Mouse (Mus musculus): ENCODE data around the gene Pitpnm2.

Pitpnm2 gene

GRCm38 (mm10) chr5:124138066-124138465 is 111.5 kb downstream of the Pitpnm2 start:
- no peak for DNase-seq (ENCODE audit: low spot score in 2 of 2)

DNA sequence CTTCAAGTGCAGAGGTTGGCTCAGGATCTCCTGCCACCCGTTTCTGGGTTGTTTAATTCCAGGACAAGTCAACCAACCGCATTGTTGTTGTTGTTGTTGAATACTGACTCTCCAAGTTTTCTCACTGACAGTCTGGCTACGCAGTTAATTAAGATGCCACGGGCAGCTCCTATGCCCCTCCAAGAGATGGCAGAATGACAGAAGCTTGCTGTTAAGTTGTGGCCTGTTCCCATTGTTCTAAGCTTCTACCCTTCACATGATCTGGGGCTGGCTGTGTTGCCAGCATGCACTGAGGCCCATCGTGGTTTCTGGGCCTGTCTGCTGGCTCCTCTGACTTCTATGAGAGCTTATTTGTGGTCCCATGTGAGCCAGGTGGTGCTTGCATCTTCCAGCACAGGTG is 115.3 kb downstream of the Pitpnm2 start:
- no peak for DNase-seq (ENCODE audit: low spot score in 2 of 2)

DNA sequence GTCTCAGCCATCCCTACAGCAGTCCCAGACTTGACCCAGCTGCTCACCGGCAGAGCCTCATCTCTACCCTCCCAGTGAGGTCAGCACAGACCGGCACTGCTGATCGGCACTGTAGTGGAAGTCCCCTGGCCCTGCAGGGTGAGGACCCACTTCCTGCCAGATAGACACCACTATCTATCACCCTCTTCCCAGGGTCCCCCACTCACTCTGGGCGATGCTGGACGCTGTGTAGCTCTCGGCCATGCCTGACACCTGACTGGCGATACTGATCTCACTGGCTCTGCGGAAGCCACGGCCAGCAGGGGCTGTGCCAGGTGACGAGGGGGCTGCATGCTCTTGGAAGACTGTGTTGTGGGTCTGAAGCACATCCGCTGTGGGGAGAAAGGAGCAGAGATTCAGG is 124.5 kb downstream of the Pitpnm2 start:
- no peak for DNase-seq (ENCODE audit: low spot score in 2 of 2)

GRCm38 (mm10) chr5:124122357-124122756 is 127.2 kb downstream of the Pitpnm2 start:
- DNase-seq (ENCODE audit: low spot score in 2 of 2): no peak

GRCm38 (mm10) chr5:124119204-124119603 is 130.4 kb downstream of the Pitpnm2 start:
- no peak for DNase-seq (ENCODE audit: low spot score in 2 of 2)

- peak; percentile 61 to 69 for DNase-seq (ENCODE audit: low spot score in 2 of 2)
These were observed 133.3 kb downstream of the Pitpnm2 start, which contains the start of gene Arl6ip4 for GRCm38 (mm10) chr5:124115990-124116845. Arl6ip4 (plus strand) TSS chr5:124116089.

DNA sequence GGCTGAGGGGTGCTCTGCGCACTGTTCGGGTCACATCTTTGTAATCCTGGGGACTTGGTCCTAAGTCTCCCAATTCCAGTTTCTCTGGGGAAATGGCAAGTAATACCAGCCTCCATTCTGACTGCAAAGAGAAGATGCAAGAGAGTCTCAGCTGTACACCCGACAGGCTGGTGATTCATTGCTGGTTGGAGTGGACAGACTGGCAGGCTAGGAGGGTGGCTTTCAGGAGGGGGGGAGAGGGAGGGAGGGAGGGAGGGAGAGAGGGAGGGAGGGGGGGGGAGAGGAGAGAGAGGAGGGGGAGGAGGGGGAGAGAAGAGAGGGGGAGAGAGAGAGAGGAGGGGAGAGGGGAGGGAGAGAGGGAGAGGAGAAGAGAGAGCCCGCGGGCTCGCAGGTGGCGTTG is 134.0 kb downstream of the Pitpnm2 start:
- no peak for DNase-seq (ENCODE audit: low spot score in 2 of 2)

DNA sequence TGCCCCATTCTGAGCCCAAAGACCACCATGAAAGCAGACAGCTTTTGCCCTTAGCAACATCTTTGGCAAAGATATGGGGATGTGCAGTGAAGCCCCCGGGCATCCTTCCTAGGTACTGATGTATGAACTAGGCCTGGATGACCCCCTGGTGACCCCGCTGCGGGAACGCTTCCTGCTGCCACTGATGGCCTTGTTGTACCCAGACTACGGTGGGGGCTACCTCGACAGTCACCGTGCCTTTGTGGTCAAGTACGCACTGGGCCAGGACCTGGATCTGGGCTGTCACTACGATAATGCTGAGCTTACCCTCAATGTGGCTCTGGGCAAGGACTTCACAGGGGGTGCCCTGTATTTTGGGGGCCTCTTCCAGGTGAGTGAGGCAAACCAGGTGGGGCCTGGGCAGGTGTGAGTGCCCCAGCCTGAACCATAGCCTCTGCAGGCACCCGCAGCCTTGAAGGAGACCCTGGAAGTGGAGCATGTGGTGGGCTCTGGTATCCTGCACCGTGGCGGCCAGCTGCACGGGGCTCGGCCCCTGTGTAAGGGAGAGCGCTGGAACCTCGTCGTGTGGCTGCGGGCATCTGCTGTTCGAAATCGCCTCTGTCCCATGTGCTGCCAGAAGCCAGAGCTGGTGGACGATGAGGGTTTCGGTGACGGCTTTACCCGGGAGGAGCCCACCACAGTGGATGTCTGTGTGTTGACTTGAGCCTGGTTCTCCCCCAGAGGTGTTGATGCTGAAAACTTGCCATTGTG is 135.1 kb downstream of the Pitpnm2 start:
- no peak for DNase-seq (ENCODE audit: low spot score in 2 of 2)

- peak; percentile 58 to 59 for DNase-seq (ENCODE audit: low spot score in 2 of 2)
These were observed 136.5 kb downstream of the Pitpnm2 start for GRCm38 (mm10) chr5:124113030-124113429.

DNA sequence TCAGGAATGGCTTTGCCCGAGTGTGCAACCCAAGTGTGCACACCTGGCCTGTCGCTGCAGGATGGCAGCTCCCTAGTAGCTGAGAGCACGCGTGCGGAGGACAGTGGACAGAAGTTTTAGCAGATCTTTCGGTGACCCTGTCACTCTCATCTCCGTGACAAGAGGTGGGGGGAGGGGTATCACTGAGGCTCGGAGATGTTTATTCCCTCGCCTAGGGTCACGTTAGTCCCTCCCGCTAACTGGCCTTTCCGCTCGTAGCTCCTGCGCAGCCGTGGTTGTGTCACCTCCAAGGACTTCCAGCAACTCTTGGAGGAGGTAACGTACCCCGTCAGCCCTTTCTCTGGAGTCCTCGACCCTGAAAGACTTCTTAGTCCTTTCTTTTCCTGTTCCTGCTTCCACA is 137.0 kb downstream of the Pitpnm2 start:
- DNase-seq (ENCODE audit: low spot score in 2 of 2): peak in 1 of 2 experiments; percentile 19

DNA sequence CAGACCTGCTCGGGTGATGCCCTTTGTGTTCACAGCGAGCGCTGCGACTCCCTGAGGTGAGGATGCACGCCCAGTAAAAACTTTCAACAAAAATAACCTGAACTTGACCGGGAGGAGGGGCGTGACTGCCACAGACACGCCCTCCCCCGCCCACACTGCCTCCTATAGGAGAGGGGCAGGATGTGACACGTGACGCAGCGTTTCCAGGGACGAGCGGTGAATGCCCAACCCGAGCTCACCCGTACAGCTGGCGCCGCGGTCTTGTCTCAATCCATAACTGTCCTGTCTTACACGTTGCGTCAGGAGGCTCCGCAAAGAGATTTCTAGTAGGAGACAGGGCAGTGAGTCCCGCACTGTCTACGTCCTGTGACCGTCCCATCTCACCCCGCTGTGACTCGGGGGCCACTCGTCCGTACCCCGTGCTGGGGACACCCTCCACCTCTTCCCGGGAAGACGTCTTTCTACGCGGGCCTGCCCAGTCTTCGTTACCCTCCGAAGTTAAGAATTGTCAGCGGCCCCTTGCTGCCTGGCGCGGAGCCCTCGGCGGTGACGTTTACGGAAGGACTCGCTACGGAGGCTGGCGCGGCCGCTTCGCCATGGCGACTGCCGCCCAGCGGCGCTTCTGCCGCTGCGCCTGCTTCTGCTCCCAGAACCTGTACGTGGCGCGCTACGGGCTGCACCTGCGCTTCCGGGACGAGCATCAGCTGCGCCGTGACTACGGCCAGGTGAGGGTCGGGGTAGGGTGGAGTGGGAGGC is 137.6 kb downstream of the Pitpnm2 start, which contains the start of gene Ogfod2:
TSS of gene Ogfod2 (plus strand) at position 556 of the 756 bp plus-strand sequence.
- DNase-seq (ENCODE audit: low spot score in 2 of 2): peak; percentile 95 to 96

- DNase-seq (ENCODE audit: low spot score in 2 of 2): peak in 1 of 2 experiments; percentile 44
These were observed 138.4 kb downstream of the Pitpnm2 start for GRCm38 (mm10) chr5:124111077-124111741.

DNA sequence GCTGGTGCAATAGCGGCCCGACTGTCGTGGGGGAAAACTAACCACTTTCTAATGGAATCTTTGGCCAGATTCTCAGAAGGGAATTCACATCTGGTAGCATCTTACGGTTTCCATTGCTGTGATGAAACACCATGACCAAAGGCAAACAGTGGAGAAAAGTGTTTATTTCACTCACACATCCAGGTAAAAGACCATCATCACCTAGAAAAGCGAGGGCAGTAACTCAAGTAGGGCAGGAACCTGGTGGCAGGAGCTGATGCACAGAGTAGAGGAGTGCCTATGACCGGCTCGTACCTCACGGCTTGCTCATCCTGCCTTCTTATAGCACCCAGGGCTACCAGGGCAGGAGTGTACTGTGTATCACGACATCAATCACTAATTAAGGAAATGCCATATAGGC is 146.0 kb downstream of the Pitpnm2 start:
- no peak for DNase-seq (ENCODE audit: low spot score in 2 of 2)

GRCm38 (mm10) chr5:124103020-124103419 is 146.5 kb downstream of the Pitpnm2 start:
- no peak for DNase-seq (ENCODE audit: low spot score in 2 of 2)

GRCm38 (mm10) chr5:124102326-124102725 is 147.2 kb downstream of the Pitpnm2 start:
- DNase-seq (ENCODE audit: low spot score in 2 of 2): no peak

DNA sequence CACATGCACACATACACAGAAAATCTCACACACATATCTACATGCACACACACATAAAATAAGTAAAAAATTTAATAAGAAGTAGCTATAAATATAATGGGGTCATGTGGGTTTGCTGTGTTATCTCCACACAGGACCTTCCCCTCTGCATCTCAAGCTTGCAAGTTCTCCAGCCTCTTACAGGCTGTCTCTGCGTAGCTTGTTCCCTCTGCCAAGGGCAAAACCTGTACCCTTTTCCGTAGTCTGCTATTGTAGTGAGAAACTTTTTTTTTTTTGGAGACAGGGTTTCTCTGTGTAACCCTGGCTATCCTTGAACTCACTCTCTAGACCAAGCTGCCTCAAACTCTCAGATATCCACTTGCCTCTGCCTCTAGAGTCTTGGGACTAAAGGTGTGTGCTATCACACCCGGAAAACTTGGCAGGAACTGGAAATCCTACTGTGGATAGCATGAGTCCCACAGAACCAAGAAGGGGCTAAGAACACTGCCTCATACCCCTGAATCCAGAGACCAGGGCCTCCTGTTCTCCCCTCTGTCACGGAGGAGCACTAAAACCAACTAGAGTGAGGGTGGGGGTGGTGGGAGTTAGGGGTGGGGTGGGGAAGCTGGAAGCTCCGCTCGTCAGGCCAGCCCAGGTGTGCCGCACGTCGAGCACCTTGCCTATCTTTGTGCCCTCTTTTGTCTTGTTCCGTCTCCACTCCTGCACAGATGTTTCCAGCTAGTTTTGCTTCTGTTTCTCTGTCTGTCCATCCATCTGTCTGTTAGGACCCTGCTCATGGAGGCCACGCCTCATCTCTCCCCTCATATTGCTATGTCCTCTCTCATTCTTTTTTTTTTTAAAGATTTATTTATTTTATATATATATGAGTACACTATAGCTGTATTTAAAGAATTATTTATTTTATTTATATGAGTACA is 149.2 kb downstream of the Pitpnm2 start:
- no peak for DNase-seq (ENCODE audit: low spot score in 2 of 2)

DNA sequence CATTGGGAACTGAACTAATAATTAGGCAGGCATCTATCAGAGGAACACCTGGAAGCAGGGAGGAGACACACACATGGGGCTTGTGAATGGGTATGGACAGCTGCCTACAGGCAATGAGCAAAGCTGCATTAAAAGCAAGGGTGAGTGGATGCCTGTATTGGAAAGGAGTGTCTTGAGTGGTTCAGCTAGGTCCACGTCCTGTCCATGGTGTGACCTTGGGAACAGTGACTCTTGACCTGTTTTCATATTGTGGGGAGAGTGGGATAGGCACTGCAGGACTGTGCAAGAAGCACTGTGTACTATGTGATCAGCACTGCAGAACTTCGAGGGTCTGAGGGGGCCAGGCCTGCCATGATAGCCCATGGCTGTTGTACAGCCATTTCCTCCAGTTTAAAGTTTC is 150.6 kb downstream of the Pitpnm2 start:
- DNase-seq (ENCODE audit: low spot score in 2 of 2): no peak

DNA sequence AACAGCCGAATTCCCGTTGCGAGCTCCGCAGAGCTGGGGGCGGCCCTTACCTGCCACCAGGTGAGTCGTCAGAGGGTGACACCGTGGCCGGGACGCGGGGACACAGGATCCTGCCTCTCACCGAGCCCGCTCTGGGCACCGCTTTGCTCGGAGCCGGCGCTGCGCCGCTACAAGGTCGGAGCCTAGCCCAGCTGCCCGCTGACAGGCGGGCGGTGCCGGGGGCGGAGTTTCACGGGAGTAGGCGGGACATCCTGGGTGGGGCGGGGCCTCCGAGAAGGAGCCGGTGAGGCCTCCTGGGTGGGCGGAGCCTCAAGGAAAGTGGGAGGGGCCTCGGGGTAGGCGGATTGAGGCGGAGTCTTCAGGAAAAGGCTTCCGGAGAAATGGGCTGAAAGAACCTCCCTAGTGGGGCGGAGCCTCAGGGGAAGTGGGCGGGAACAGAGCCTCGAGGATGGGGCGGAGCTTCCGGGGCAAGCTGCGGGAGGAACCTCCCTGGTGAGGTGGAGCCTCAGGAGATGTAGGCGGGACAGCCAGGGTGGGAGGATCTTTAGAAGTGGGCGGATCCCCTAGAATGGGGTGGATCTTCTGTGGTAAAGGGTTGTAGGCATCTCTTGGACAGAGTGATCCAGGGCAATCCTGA is 153.8 kb downstream of the Pitpnm2 start, which contains the start of gene Abcb9:
TSS of gene Abcb9 (minus strand) at position 203 of the 637 bp plus-strand sequence.
- DNase-seq (ENCODE audit: low spot score in 2 of 2): peak; percentile 98 to 99

GRCm38 (mm10) chr5:124095077-124095581 is 154.4 kb downstream of the Pitpnm2 start:
- peak; percentile 50 to 66 for DNase-seq (ENCODE audit: low spot score in 2 of 2)
